Mouse (Mus musculus): ENCODE data around the gene Tbc1d23. TPM values are rescaled to one million over a fixed set of nuclear protein-coding genes. Genes with fewer than 3 reads are reported as not detected.

Tbc1d23 gene
- polyA plus RNA-seq (2014; fragmentation: Nextera tagmentation; extraction: Ambion mirVana), result 34.1 and 34.5 TPM in 2 replicates

DNA sequence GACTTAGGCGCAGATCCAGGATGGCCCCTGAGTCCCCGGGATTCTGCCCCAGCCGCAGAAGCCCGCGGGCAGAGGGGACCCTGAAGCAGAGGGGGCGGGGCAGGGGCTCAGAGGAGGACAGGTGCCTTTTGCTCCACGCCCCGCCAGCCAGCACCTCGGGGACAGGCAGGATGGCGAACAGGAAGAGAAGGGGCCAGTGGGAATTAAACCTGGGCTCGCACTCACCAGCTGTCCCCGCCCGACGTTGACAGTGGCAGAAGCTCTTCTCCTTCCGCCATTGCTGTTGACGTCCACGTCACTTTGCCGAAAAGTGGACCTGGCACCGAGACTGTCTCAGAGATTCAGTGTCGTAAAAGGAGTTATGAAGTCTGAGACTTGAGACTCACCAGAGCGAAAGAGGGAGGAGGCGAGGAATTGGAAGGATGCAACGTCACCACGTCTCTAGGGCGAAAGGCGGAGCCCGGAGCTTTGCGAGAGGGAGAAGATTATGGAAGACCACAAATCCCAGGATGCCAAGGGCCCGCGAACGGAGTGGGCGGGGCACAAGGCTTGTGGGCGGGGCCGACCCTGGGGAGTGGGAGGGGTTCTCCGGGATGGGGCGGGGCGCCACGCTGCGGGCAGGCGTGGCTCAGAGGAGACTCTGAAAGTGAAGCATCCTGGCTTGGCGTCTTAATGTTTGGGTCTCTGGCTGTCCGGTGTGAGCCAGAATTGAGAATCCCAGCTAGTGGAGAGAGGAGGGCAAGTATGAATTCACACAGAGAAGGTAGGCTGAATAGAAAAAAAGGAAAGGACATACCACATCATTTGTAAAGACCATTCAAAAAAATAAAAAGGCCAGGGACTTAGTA lies at the start of gene Tbc1d23:
Gene Tbc1d23, minus strand, starts transcription at position 416 of the 848 bp plus-strand sequence.
- Histone ChIP-seq H3K27ac (replicated peaks; ENCODE audit: low read depth, low read length) (peak within 1 kb of the TSS; percentile 61), H3K9me3 (ENCODE audit: control insufficient read depth, low read length) (no peaks in the 10 kb centered on the region), H3K36me3 (ENCODE audit: control insufficient read depth, insufficient read depth, low read length) (no peaks in the 10 kb centered on the region), H3K4me1 (ENCODE audit: control insufficient read depth, insufficient read depth, low read length) (peaks cover 8% of the 10 kb centered on the region), H3K4me3 (ENCODE audit: low read depth, low read length) (peak within 1 kb of the TSS; percentile 96), H3K27me3 (replicated peaks; ENCODE audit: control insufficient read depth, insufficient read depth, low read length) (no peaks in the 10 kb centered on the region), H3K4me2 (ENCODE audit: low read depth, low read length) (peak within 1 kb of the TSS; percentile 73), H3K9ac (ENCODE audit: low read depth, low read length) (peak within 1 kb of the TSS; percentile 87)
- DNase-seq (ENCODE audit: low spot score) (peak; percentile 99), ATAC-seq (ENCODE audit: low read depth) (peak; percentile 99)
- WGBS, result under 1% methylated on average over 41 of the region's 42 CpGs

DNA sequence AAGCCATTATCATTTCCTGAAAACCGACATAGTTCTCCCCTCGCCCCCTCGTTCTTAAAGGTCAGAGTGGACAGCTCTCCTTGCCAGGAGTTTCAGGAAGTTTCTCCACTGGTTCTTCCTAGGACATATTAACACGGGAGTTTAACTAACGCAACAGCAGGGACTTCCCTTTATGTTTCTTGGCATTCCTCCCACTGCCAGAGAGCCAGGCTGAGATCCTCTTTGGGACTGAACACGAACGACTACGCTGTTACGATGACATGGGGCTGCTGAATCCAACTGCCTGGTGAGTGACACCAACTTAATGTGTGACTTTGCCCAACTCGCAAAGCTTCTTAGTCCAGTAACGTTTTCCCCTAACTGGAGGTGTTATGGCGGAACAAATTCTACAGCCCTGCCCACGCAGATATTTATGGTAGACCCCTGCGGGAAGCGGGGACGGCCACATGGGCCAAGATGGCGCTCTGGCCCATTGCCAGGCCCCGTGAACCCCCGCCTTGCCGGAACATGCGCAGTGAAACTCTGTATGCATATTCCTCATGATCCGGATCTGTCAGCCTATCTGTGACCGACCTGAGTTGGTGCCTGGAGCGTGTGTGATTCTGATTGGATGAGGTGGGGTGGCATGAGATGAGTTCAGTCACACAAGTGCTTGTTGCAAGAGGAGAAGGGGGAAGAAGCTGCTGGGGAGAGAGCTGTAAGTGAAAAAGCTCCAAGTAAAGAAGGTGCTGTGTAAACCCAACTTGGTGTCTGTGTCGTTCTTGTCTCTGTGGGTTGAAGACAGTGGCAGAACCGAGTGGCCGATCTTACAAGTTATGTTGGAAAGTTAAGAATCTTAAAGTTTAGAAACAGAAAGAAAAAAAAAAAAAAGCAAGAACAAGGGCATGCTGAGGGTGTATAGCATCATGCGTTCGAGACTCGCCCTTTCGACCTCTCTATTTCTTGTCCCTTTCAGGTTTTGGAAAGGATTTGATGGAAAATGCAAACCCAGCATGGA lies 49.2 kb upstream of the Tbc1d23 start:
- Histone ChIP-seq H3K9ac (ENCODE audit: low read depth, low read length) (no peak overlapping the region), H3K4me1 (ENCODE audit: control insufficient read depth, insufficient read depth, low read length) (no peaks in the 10 kb centered on the region), H3K36me3 (ENCODE audit: control insufficient read depth, insufficient read depth, low read length) (no peaks in the 10 kb centered on the region), H3K27ac (replicated peaks; ENCODE audit: low read depth, low read length) (no peak overlapping the region), H3K9me3 (ENCODE audit: control insufficient read depth, low read length) (no peaks in the 10 kb centered on the region), H3K4me2 (ENCODE audit: low read depth, low read length) (no peak overlapping the region), H3K27me3 (replicated peaks; ENCODE audit: control insufficient read depth, insufficient read depth, low read length) (no peaks in the 10 kb centered on the region), H3K4me3 (ENCODE audit: low read depth, low read length) (no peak overlapping the region)
- DNase-seq (ENCODE audit: low spot score), result no peak
- ATAC-seq (ENCODE audit: low read depth), result no peak
- WGBS, result 89% methylated on average over 31 of the region's 31 CpGs

DNA sequence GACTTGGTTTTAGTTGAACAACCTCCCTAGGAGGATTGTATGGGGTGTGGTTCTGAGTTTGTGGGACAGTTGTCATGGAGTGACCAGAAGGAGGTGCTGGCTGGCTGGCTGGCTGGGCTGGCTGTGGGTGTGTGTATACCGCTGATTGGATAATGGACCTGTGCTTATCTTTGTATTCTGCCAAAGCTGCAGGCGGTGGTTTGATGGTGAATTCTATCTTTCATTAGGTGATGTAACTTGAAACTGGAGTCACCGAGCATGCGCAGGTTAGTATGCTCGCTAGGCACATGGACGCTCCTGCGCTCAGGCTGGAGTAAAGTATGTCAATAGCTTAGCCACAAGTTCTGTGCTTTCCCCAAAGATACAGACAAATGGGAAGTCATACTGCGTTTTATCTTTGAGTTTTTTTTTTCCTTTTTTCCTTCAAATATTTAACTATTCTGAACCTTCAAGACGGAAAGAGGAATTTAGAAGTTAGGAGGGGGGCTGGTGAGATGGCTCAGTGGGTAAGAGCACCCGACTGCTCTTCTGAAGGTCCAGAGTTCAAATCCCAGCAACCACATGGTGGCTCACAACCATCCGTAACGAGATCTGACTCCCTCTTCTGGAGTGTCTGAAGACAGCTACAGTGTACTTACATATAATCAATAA lies 47.8 kb upstream of the Tbc1d23 start:
- 87% methylated on average over 10 of the region's 12 CpGs for WGBS
- no peak for ATAC-seq (ENCODE audit: low read depth)

DNA sequence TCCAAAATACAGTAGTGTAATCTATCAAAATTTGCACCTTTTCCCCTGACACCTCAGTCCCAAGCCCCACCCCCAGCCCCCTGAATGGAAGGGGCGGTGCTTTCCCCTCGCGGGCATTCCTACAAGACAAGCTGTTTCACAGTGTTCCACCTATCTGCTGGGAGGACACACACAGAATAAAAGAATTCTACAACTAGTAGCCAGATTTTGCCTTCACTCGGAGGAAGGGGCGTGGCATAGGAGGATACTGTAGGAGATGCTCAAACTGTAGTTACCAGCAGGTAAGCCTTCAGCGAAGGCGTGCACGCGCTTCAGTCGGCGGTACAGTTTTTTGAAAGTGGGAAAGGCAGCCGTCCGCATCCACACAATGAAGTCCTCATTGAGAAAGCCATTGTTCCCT lies 38.4 kb upstream of the Tbc1d23 start:
- no peak overlapping the region for H3K27ac ChIP-seq (replicated peaks; ENCODE audit: low read depth, low read length)
- WGBS, result 92% methylated on average over 13 of the region's 13 CpGs
- DNase-seq (ENCODE audit: low spot score), result no peak

More for the DNA sequence above, 47.8 kb upstream of the Tbc1d23 start:
- H3K9me3 ChIP-seq (ENCODE audit: control insufficient read depth, low read length), result no peaks in the 10 kb centered on the region
- H3K9ac ChIP-seq (ENCODE audit: low read depth, low read length), result no peak overlapping the region
- no peaks in the 10 kb centered on the region for H3K36me3 ChIP-seq (ENCODE audit: control insufficient read depth, insufficient read depth, low read length)
- DNase-seq (ENCODE audit: low spot score), result no peak
- no peak overlapping the region for H3K4me2 ChIP-seq (ENCODE audit: low read depth, low read length)
- H3K4me3 ChIP-seq (ENCODE audit: low read depth, low read length), result no peak overlapping the region
- H3K27me3 ChIP-seq (replicated peaks; ENCODE audit: control insufficient read depth, insufficient read depth, low read length), result no peaks in the 10 kb centered on the region
- no peaks in the 10 kb centered on the region for H3K4me1 ChIP-seq (ENCODE audit: control insufficient read depth, insufficient read depth, low read length)
- H3K27ac ChIP-seq (replicated peaks; ENCODE audit: low read depth, low read length), result no peak overlapping the region

DNA sequence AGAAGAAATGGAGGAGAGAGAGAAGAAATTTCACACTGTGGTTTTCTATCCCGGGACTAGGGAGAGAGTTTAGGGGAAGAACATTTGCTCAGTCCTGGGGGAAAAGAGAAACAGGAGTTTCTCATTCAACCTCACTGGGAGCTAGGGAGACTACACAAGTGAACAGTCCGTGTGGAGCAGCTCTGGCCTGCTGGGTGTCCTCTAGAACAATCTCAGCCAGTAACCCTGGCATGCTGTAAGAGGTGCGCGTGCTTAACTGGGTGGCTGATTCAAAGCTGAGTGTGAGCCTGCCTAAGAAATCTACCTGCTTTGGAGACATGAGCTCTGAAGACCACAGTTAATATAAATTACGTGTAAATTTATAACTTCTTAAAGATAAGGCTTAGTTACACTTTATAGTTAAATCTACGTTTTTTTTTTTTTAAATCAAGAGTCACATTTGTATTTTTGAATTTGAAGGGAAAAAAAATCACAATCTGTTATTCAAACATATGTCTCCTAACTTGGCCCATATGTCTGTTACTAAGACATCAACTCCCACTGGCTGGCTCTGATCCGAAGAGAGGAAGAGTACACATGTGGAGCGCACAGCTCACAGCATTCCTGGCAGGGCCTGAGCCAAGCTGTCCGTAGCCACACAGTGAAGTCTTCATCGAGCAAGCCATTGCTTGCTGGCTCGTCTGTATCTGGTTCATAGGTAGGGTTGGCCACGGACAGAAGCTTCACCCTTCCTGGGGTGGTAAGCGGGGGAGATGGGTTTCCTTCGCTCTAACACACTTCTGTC lies 36.9 kb upstream of the Tbc1d23 start:
- WGBS, result 66% methylated on average over 14 of the region's 14 CpGs
- Histone ChIP-seq H3K27me3 (replicated peaks; ENCODE audit: control insufficient read depth, insufficient read depth, low read length) (no peaks in the 10 kb centered on the region), H3K4me2 (ENCODE audit: low read depth, low read length) (no peak overlapping the region), H3K4me1 (ENCODE audit: control insufficient read depth, insufficient read depth, low read length) (peaks cover 3% of the 10 kb centered on the region; the same call in 1 of the 2 replicates), H3K27ac (replicated peaks; ENCODE audit: low read depth, low read length) (peak overlapping the region; percentile 41), H3K9me3 (ENCODE audit: control insufficient read depth, low read length) (peaks cover 7% of the 10 kb centered on the region; the same call in 1 of the 2 replicates), H3K9ac (ENCODE audit: low read depth, low read length) (no peak overlapping the region), H3K4me3 (ENCODE audit: low read depth, low read length) (no peak overlapping the region), H3K36me3 (ENCODE audit: control insufficient read depth, insufficient read depth, low read length) (no peaks in the 10 kb centered on the region)
- DNase-seq (ENCODE audit: low spot score) (peak; percentile 85), ATAC-seq (ENCODE audit: low read depth) (peak; percentile 63)

More for the DNA sequence above, 38.4 kb upstream of the Tbc1d23 start:
- no peak overlapping the region for H3K4me3 ChIP-seq (ENCODE audit: low read depth, low read length)
- H3K9me3 ChIP-seq (ENCODE audit: control insufficient read depth, low read length), result peaks cover 2% of the 10 kb centered on the region; the same call in 1 of the 2 replicates
- ATAC-seq (ENCODE audit: low read depth), result no peak
- no peaks in the 10 kb centered on the region for H3K27me3 ChIP-seq (replicated peaks; ENCODE audit: control insufficient read depth, insufficient read depth, low read length)
- H3K4me2 ChIP-seq (ENCODE audit: low read depth, low read length), result no peak overlapping the region
- H3K36me3 ChIP-seq (ENCODE audit: control insufficient read depth, insufficient read depth, low read length), result no peaks in the 10 kb centered on the region
- no peak overlapping the region for H3K9ac ChIP-seq (ENCODE audit: low read depth, low read length)
- peaks cover 3% of the 10 kb centered on the region; the same call in 1 of the 2 replicates for H3K4me1 ChIP-seq (ENCODE audit: control insufficient read depth, insufficient read depth, low read length)

DNA sequence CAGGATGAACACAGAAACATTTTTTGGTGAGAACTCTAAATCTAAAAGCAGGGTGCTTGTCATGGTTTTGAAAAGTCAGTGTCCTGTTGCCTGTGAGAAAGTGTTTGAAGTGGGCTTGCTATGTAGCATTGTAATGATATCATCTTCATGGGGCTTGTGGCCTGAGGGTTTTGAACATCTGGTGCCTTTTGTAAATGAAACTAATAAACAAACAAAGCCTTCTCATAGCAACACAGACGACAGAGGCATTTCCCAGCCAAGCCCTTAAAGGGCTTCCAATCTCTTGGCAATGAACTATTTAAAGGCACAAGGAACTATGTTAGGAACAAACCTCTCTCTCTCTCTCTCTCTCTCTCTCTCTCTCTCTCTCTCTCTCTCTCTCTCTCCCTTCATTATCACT lies 35.8 kb upstream of the Tbc1d23 start:
- H3K4me1 ChIP-seq (ENCODE audit: control insufficient read depth, insufficient read depth, low read length), result peaks cover 3% of the 10 kb centered on the region; the same call in 1 of the 2 replicates
- H3K27me3 ChIP-seq (replicated peaks; ENCODE audit: control insufficient read depth, insufficient read depth, low read length), result no peaks in the 10 kb centered on the region
- no peaks in the 10 kb centered on the region for H3K36me3 ChIP-seq (ENCODE audit: control insufficient read depth, insufficient read depth, low read length)
- H3K4me3 ChIP-seq (ENCODE audit: low read depth, low read length), result no peak overlapping the region
- no peak overlapping the region for H3K9ac ChIP-seq (ENCODE audit: low read depth, low read length)
- H3K4me2 ChIP-seq (ENCODE audit: low read depth, low read length), result no peak overlapping the region
- ATAC-seq (ENCODE audit: low read depth) (peak; percentile 63; the same call in 1 of the 2 replicates), DNase-seq (ENCODE audit: low spot score) (peak; percentile 80)
- peaks cover 7% of the 10 kb centered on the region; the same call in 1 of the 2 replicates for H3K9me3 ChIP-seq (ENCODE audit: control insufficient read depth, low read length)
- WGBS, result 0% methylated on average over 1 of the region's 1 CpGs
- peak overlapping the region; percentile 49; the same call in 1 of the 2 replicates for H3K27ac ChIP-seq (replicated peaks; ENCODE audit: low read depth, low read length)

DNA sequence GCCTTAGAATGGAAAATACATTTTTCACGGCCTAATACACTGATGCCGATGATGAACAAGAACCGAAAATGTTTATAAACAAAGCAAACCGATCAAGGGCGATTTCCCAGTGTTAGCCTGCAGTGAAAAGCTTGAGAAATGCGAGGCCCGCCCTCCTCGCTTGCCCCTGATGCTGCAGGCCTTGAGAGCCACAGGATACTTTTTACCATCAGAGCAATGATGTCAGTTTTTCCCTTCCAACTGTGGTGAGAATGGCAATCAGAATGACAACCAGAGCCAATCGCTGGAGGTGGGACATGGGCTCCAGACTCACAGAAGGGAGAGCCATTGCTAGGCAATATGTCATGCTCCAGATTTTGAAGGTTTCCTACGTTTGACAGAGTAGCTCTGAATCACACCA lies 28.8 kb upstream of the Tbc1d23 start:
- Histone ChIP-seq H3K9ac (ENCODE audit: low read depth, low read length) (no peak overlapping the region), H3K4me3 (ENCODE audit: low read depth, low read length) (no peak overlapping the region), H3K9me3 (ENCODE audit: control insufficient read depth, low read length) (peaks cover 7% of the 10 kb centered on the region; the same call in 1 of the 2 replicates), H3K27ac (replicated peaks; ENCODE audit: low read depth, low read length) (no peak overlapping the region), H3K4me1 (ENCODE audit: control insufficient read depth, insufficient read depth, low read length) (no peaks in the 10 kb centered on the region), H3K4me2 (ENCODE audit: low read depth, low read length) (no peak overlapping the region), H3K36me3 (ENCODE audit: control insufficient read depth, insufficient read depth, low read length) (no peaks in the 10 kb centered on the region), H3K27me3 (replicated peaks; ENCODE audit: control insufficient read depth, insufficient read depth, low read length) (no peaks in the 10 kb centered on the region)
- WGBS, result 90% methylated on average over 10 of the region's 10 CpGs
- no peak for DNase-seq (ENCODE audit: low spot score)
- no peak for ATAC-seq (ENCODE audit: low read depth)

Data from embryonic facial prominence, embryonic 14.5 days (tissue).